Mouse (Mus musculus) right cerebral cortex, adult 2 months (tissue): ENCODE data around the gene Plcb3.

Experiments used
- DNase-seq, 2 experiments: peaks; one replicate each; pipeline ENCODE4 v3.0.0; 2021 to 2022; ENCODE audit warnings: low spot score in 2 of 2

Gene Plcb3

GRCm38 (mm10) chr19:6940396-6941351 lies 35.6 kb downstream of the Plcb3 start:
- no peak for DNase-seq

GRCm38 (mm10) chr19:6939106-6940002 lies 36.9 kb downstream of the Plcb3 start:
- DNase-seq: no peak

DNA sequence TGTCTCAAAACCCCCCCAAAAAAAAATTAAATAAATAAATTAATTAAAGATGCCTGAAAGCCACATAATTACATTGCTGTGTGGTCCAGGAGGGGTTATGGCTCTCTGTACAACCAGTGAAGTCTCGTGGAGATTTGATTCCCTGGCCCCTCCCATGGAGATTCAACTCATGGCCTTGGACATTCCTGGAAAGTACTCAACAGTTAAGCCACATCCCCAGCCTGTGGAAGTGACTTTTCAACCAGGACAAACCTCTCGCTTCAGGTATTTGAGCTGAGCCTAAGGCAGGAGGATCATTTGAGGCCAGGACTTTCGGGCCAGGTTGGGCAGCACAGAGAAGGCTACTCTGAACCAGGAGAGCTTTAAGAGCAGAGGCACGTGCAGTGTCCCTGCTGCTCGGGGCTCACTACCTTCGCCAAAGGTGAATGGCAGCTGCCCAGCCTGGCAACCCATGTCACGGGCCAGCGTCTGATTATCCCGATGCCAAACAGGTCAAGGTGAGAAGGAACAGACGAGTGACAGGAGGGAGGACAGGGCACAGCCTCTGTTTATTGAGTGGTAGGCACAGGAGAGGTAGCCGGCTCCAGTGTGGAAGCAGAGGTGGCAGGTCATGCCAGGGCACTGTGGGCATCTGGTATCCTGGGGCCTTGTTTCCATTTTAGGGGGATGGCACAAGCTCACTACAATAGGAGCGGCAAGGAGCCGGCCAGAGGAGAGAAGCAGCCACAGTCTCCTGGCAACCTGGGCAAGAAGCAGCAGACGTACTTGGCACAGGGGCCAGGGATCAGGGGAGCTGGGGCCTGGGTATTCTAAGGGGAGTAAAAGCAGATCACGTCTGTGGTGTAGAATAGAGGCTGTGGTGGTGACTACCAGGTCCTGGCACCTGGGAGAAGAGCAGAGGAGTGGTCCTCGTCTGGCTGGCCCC lies 38.5 kb downstream of the Plcb3 start:
- no peak for DNase-seq

DNA sequence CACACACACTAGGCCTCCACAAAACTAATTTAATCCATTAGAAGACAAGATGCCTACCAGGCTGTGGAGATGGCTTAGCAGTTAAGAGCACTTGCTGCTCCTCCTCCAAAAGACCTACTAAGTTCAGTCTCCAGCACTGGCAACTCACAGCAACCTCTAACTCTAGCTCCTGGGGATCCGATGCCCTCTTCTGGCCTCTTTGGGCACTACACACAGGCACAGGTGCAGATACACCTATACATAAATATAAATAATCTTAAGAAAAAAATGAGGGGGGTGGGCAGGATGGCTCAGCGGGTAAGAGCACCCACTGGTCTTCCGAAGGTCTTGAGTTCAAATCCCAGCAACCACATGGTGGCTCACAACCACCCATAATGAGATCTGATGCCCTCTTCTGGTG lies 40.0 kb downstream of the Plcb3 start:
- DNase-seq: no peak

GRCm38 (mm10) chr19:6934195-6934977 lies 41.9 kb downstream of the Plcb3 start, which contains the start of gene Kcnk4:
Gene Kcnk4, minus strand, starts transcription at chr19:6934515.
- DNase-seq: no peak

GRCm38 (mm10) chr19:6933436-6934194 lies 42.7 kb downstream of the Plcb3 start:
- DNase-seq: peak; percentile 50 to 74

DNA sequence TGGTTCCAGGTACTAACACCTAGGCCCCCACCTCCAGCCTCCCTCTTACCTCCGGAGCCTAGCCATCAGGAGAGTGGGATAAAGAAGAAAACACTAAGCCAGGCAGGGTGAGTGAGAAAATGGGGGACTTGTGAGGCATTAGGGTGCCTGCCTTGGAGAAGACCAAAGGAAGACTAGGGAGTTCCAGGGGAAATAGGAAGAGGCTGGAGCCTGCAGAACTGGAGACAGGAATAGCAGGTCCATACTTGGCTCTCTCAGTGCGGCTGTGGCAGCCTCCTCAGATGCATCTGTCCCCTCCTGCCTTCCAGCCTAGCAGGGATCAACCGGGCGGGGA lies 43.2 kb downstream of the Plcb3 start:
- DNase-seq: no peak

DNA sequence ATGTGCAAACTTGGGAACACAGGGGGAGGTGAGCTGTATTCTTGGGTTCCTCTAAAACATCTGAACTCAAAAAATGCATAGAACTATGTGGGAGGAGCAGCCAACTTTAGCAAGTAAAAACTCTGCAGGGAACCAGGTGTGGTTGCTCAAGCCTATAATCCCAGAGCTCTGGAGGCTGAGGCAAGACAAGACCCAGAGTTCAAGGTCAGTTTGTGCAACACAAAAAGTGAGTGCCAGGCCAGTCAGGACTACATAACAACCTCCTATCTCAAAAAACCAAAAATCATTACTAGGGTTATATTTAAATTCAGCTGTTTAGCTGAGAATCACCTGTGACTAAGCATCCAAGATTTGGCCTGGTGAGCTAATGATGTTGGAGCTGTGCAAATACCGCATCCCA lies 44.3 kb downstream of the Plcb3 start:
- DNase-seq: no peak

- no peak for DNase-seq
Observed at GRCm38 (mm10) chr19:6931002-6931401, 45.3 kb downstream of the Plcb3 start.

DNA sequence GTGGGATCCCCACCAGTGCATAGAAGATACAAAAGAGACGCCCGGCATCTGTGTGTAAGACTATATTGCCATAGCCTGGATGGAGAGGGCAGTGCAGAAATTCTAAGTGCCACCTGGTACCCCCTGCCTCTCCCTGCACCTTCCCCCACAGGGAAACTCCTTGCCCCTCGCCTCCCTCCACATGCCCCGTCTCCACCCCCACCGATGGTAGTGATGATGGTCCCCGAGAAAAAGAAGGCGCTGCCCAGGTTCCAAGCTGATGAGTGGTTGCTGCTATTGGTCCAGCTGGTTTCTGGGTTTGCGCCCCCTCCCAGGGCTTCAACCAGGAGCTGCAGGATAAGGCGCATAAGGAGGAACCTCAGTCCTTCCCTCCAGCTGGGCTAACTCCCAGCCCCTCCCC lies 48.2 kb downstream of the Plcb3 start:
- DNase-seq: no peak

GRCm38 (mm10) chr19:6926559-6927255 lies 49.6 kb downstream of the Plcb3 start:
- no peak for DNase-seq

- no peak for DNase-seq
Observed at GRCm38 (mm10) chr19:6925611-6926329, 50.5 kb downstream of the Plcb3 start.

GRCm38 (mm10) chr19:6925307-6925573 lies 51.0 kb downstream of the Plcb3 start, which contains the start of gene Catsperz:
Gene Catsperz, minus strand, starts transcription at chr19:6925380.
- DNase-seq: no peak

- DNase-seq: peak; percentile 93 to 95
Observed at GRCm38 (mm10) chr19:6924461-6925306, 51.6 kb downstream of the Plcb3 start.

GRCm38 (mm10) chr19:6922901-6923735 lies 53.2 kb downstream of the Plcb3 start:
- peak in 1 of 2 experiments; percentile 28 for DNase-seq

DNA sequence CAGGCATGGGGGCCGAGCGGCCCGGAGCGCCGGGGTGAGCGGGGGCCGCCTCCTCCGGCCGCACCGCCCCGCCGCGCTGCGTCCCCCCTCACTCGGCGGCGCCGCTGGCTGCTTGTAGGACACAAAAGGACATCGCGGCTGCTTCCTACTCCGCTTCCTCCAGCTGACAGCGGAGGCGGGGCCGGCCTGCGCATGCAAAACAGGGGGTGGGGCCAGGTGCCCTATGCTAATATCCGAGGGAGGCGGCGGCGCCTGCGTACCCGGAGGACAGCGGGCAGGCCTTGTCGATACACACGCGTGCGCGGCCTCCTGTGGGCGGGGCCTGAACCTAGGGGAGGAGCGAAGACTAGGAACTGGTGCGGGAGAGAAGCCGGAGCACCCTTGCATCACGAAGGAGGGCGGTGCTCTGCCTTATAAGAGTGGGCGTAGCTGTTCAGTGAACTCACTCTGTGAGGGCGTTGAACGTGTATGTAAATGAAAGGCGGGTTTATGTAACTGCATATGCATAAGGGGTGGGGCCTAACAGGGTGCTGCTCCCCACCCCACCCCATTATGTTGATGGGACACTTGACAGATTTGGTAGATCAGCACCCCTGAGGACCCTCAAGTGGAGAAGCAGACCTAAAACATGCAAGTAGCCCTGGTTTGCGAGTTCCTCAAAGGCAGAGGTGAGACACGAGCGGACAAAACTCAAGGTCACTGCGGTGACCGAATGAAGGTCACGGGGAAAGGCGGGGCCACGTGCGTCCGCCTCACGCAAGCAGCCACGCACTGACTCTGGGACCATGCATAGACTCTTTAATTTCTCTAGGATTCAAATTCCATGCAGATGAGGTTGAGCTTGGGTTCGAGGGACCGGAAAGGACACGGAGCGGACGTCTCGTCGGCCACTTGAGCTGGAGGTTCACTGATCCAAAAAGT lies 54.4 kb downstream of the Plcb3 start, which contains the start of gene Esrra:
Esrra (minus strand) TSS at position 167 of the 921 bp plus-strand sequence.
- peak; percentile 100 for DNase-seq
